ENCODE assay signal across 8 mouse cellular contexts in genomic region chr19:53310348-53310747, GRCm38 (mm10). TPM values are rescaled to one million over a fixed set of nuclear protein-coding genes. Genes with fewer than 3 reads are reported as not detected.
DNase-seq lines count a peak whose midpoint lies in the region; ATAC-seq and TF ChIP-seq lines count a peak whose summit lies in the region.

Gene Mxi1 (plus strand): TSS chr19:53310518.

- peak within 1 kb of the TSS; percentile 91 for H3K9ac ChIP-seq in embryonic facial prominence, embryonic 11.5 days (replicated peaks; ENCODE audit: low read length)
- peak within 1 kb of the TSS; percentile 92 for H3K9ac ChIP-seq in intestine, postnatal 0 days (ENCODE audit: low read depth, low read length)

- H3K4me1 ChIP-seq in embryonic facial prominence, embryonic 11.5 days (ENCODE audit: control insufficient read depth, insufficient read depth, low read length), result no peaks in the 10 kb centered on the region
- peaks cover 10% of the 10 kb centered on the region; the same call in 1 of the 2 replicates for H3K4me1 ChIP-seq in intestine, postnatal 0 days (replicated peaks; ENCODE audit: control insufficient read depth, insufficient read depth, low read length)

- H3K9me3 ChIP-seq in embryonic facial prominence, embryonic 11.5 days (replicated peaks; ENCODE audit: control insufficient read depth, low read length), result no peaks in the 10 kb centered on the region
- H3K9me3 ChIP-seq in intestine, postnatal 0 days (ENCODE audit: control insufficient read depth), result no peaks in the 10 kb centered on the region

- H3K36me3 ChIP-seq in embryonic facial prominence, embryonic 11.5 days (replicated peaks; ENCODE audit: control insufficient read depth, insufficient read depth, low read depth, low read length), result no peaks in the 10 kb centered on the region
- no peaks in the 10 kb centered on the region for H3K36me3 ChIP-seq in intestine, postnatal 0 days (ENCODE audit: control insufficient read depth, insufficient read depth)

- peak; percentile 72 for TF ChIP-seq CTCF in intestine, postnatal 0 days (IDR thresholded peaks at IDR 0.05; ENCODE audit: low read depth)

- no peaks in the 10 kb centered on the region for H3K27me3 ChIP-seq in embryonic facial prominence, embryonic 11.5 days (ENCODE audit: control insufficient read depth, insufficient read depth, low read length)
- H3K27me3 ChIP-seq in intestine, postnatal 0 days (replicated peaks; ENCODE audit: control insufficient read depth, insufficient read depth, low read length), result no peaks in the 10 kb centered on the region

- H3K4me2 ChIP-seq in embryonic facial prominence, embryonic 11.5 days (ENCODE audit: low read depth, low read length), result peak within 1 kb of the TSS; percentile 95
- peak within 1 kb of the TSS; percentile 94 for H3K4me2 ChIP-seq in intestine, postnatal 0 days (replicated peaks; ENCODE audit: low read depth)

- peak within 1 kb of the TSS; percentile 94 for H3K4me3 ChIP-seq in embryonic facial prominence, embryonic 11.5 days (ENCODE audit: low read depth, low read length)
- H3K4me3 ChIP-seq in intestine, postnatal 0 days (ENCODE audit: low read depth, low read length), result peak within 1 kb of the TSS; percentile 83

- 0% methylated on average over 38 of the region's 38 CpGs for WGBS in embryonic facial prominence, embryonic 11.5 days
- WGBS in intestine, postnatal 0 days, result under 1% methylated on average over 38 of the region's 38 CpGs

- intact Hi-C loops in left cerebral cortex, postnatal 36 days (cut with DNase I), result loop anchor here (2.0 to 5.0 kb wide), 3 partner anchors 57 to 168 kb away; partner anchors contain the start of gene Add3

- peak; percentile 70 for ATAC-seq in embryonic facial prominence, embryonic 11.5 days (replicated peaks; ENCODE audit: insufficient number of reproducible peaks, low FRiP score, low TSS enrichment, low read depth)
- ATAC-seq in intestine, postnatal 0 days, result peak; percentile 15; the same call in 1 of the 2 replicates
- no peak for ATAC-seq in inflammation-experienced regulatory T-cells, adult 6 months

- DNase-seq in adrenal gland, postnatal 14 days, result peak; percentile 88
- peak; percentile 95 for DNase-seq in embryonic facial prominence, embryonic 11.5 days (ENCODE audit: low spot score)
- no peak for DNase-seq in gonadal fat pad, adult 2 months (ENCODE audit: low read depth)
- peak; percentile 84 to 88 for DNase-seq in left cerebral cortex, postnatal 36 days (ENCODE audit: low spot score in 2 of 2)
- peak; percentile 92 for DNase-seq in mesoderm, embryonic 11.5 days (ENCODE audit: low read depth, low spot score)
- peak; percentile 70 for DNase-seq in right cerebral cortex, postnatal 14 days

- peak within 1 kb of the TSS; percentile 89 for H3K27ac ChIP-seq in embryonic facial prominence, embryonic 11.5 days (replicated peaks; ENCODE audit: low read depth, low read length)
- peak within 1 kb of the TSS; percentile 94 for H3K27ac ChIP-seq in intestine, postnatal 0 days (ENCODE audit: low read depth, low read length)

RNA-seq across cellular contexts. Expression of gene Mxi1, which starts in this region (rescaled TPM):
- total RNA-seq in adrenal gland, postnatal 14 days (2021), result 27.3 and 31.0 TPM in 2 replicates
- 42.8 and 49.0 TPM in 2 replicates for polyA plus RNA-seq in embryonic facial prominence, embryonic 11.5 days (2014; fragmentation: Nextera tagmentation; extraction: Ambion mirVana)
- polyA plus RNA-seq in gonadal fat pad, adult 2 months (2012; rRNA removed), result 20.4 and 26.4 TPM in 2 replicates
- polyA plus RNA-seq in intestine, postnatal 0 days (2015; fragmentation: Nextera tagmentation; extraction: Ambion mirVana), result 58.9 and 64.0 TPM in 2 replicates
- total RNA-seq in left cerebral cortex, postnatal 36 days (2021), result 10 to 100 TPM; 91.9 to 94.5 TPM
- polyA plus RNA-seq in inflammation-experienced regulatory T-cells, adult 6 months (2017; shearing (Covaris generic)), result 1 to 10 TPM; 4.3 to 5.9 (median 4.6) TPM
